Mouse (Mus musculus) stomach, embryonic 14.5 days (tissue): Measurements from ENCODE around the gene Ube2d3. TPM values are rescaled to one million over a fixed set of nuclear protein-coding genes. Genes with fewer than 3 reads are reported as not detected.
A peak's percentile ranks its signal among the peaks of the same experiment; 100 is the strongest.
"Not testable (repeated sequence)": the region's sequence is repeated elsewhere in the genome, so short reads cannot be mapped to it uniquely, and the experiment has no call there.

ENCODE experiments used
- ATAC-seq: fragments of 200-750 bp; cut with Nextera tagmentation; 2 replicates; pipeline ENCODE4 v1.8.0; 2017; ENCODE audit warnings: low read depth, moderate TSS enrichment; ENCODE audit not compliant: insufficient number of reproducible peaks, insufficient read depth, low FRiP score
- H3K27ac ChIP-seq: fragments of 300-500 bp; sonication (generic); 2 replicates; pipeline ENCODE4 v1.5.1; 2014; ENCODE audit warnings: mild to moderate bottlenecking, low read length, moderate library complexity, mixed read lengths
- H3K27me3 ChIP-seq: fragments of 300-500 bp; sonication (generic); 2 replicates; pipeline ENCODE4 v1.6.1; 2014; ENCODE audit warnings: low read length, control low read depth, mixed read lengths; ENCODE audit not compliant: control insufficient read depth, insufficient read depth
- H3K36me3 ChIP-seq: fragments of 300-500 bp; sonication (generic); 2 replicates; pipeline ENCODE4 v1.6.1; 2014; ENCODE audit warnings: mild to moderate bottlenecking, control low read depth, low read length, moderate library complexity, mixed read lengths; ENCODE audit not compliant: control insufficient read depth, insufficient read depth
- H3K4me1 ChIP-seq: fragments of 300-500 bp; sonication (generic); 2 replicates; pipeline ENCODE4 v1.6.1; 2014; ENCODE audit warnings: low read length, control low read depth, mixed read lengths; ENCODE audit not compliant: control insufficient read depth, insufficient read depth
- H3K4me2 ChIP-seq: fragments of 300-500 bp; sonication (generic); replicated peaks from 2 replicates; pipeline ENCODE4 v1.6.1; 2014; ENCODE audit warnings: low read depth, low read length, control low read depth
- H3K4me3 ChIP-seq: fragments of 300-500 bp; sonication (generic); 2 replicates; pipeline ENCODE4 v1.5.1; 2014; ENCODE audit warnings: low read depth, low read length, control low read depth
- H3K9ac ChIP-seq: fragments of 300-500 bp; sonication (generic); replicated peaks from 2 replicates; pipeline ENCODE4 v1.6.1; 2014; ENCODE audit warnings: low read depth, mild to moderate bottlenecking, control low read depth, low read length, moderate library complexity, mixed read lengths
- H3K9me3 ChIP-seq: fragments of 300-500 bp; sonication (generic); 2 replicates; pipeline ENCODE4 v1.6.1; 2016; ENCODE audit warnings: low read depth, low read length, control low read depth; ENCODE audit not compliant: control insufficient read depth
- WGBS: fragments of 180-500 bp; shearing (Covaris S2); extraction: QIAGEN DNeasy Blood & Tissue Kit; methylation state at CpG from one replicate; pipeline ENCODE4 v1.1.7; 2014; 5-methylcytosine and 5-hydroxymethylcytosine counted together
- polyA plus RNA-seq: library from polyadenylated mRNA; unstranded; fragments of >200 nt; fragmentation: Nextera tagmentation; extraction: Ambion mirVana; gene quantifications from 2 replicates; pipeline ENCODE4 v1.2.1, GENCODE M21; 2014

Gene Ube2d3
- polyA plus RNA-seq, 1 experiment from 2014 or later, result 519 TPM

DNA sequence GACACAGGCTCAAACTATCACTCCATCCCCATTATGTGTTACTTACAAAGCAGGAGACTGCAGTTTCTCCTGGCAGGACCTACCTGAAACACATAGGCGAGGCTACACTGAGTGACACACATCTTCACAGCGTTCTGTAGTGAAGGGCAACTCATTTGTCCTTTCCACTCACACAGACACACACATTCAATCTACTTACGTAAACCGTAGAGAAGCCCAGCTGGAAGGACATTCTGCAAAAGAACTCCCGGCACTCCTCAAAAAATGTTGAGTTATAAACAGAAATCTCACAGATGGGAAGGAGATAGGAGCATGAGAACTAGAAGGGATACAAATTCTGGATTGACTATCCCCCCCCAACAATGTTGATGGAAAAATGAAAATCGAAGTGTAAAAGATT lies 38.3 kb downstream of the Ube2d3 start:
- H3K4me1 ChIP-seq, result 0 out of 2 replicates have a peak, but pooled peaks cover 5% of the 10 kb centered on the region
- no peak overlapping the region for H3K4me3 ChIP-seq
- H3K27me3 ChIP-seq, result no peaks in the 10 kb centered on the region
- H3K4me2 ChIP-seq, result no peak overlapping the region
- 49% methylated on average over 6 of the region's 6 CpGs for WGBS
- ATAC-seq, result no peak
- H3K9me3 ChIP-seq, result no peaks in the 10 kb centered on the region
- H3K9ac ChIP-seq, result no peak overlapping the region
- no peak overlapping the region for H3K27ac ChIP-seq
- H3K36me3 ChIP-seq, result no peaks in the 10 kb centered on the region

DNA sequence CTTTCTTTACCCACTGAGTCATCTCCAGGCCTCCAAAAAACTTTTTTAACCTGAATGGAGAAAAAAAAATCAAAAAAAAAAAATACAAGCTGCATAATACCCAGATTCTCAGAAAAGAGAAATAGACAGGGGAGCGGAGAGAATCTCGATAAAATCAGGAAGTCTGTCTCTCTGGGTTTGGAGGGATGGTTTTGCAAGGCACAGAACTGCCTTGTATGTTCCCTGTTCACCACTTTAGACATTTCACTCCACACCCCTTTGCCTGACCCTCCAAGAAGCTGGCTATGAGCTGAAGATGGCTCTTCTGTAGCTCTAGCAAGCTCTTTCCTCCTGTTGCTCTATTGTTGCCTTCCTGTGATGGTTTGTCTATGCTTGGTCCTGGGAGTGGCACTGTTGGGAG lies 39.0 kb downstream of the Ube2d3 start:
- Histone ChIP-seq H3K36me3 (no peaks in the 10 kb centered on the region), H3K4me2 (no peak overlapping the region), H3K9me3 (no peaks in the 10 kb centered on the region), H3K27me3 (no peaks in the 10 kb centered on the region), H3K9ac (no peak overlapping the region), H3K27ac (no peak overlapping the region), H3K4me1 (0 out of 2 replicates have a peak, but pooled peaks cover 5% of the 10 kb centered on the region), H3K4me3 (no peak overlapping the region)
- ATAC-seq, result no peak
- WGBS, result 79% methylated on average over 2 of the region's 2 CpGs

DNA sequence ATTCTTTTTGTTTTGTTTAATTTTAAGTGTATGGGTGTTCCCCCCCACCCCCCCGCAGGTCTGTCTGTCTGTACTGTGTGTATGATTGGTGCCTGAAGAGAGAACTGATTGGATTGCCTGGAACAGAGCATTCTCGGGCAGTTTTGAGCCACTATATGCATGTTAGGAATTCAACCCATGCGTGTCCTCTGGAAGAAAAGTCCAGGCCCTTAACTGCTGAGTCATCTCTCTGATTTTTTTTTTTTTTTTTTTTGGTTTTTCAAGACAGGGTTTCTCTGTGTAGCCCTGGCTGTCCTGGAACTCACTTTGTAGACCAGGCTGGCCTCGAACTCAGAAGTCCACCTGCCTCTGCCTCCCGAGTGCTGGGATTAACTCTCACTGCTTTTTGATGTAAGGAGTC lies 41.1 kb downstream of the Ube2d3 start:
- not testable (repeated sequence) for H3K4me1 ChIP-seq, H3K36me3 ChIP-seq, ATAC-seq, H3K9me3 ChIP-seq, H3K27me3 ChIP-seq, H3K4me2 ChIP-seq, H3K27ac ChIP-seq, H3K9ac ChIP-seq, H3K4me3 ChIP-seq
- 82% methylated on average over 5 of the region's 5 CpGs for WGBS

DNA sequence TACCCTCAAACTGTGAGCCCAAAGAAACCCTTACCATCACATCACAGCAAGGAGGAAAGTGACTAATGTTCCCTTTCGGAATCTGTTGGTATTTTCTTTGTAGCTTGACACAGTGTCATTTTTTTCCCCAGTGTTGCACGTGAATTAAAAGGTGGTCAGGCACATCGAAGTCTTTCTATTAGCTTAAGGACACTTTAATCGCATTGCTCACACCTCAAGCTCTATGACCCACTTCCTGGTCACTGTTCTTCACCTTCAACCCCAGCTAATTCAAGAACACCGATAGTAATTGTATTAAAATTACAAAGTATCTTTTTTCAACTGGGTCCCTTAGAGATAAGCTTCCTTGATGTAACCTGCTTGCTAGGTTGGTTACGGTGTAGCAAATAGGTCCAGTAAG lies 42.8 kb downstream of the Ube2d3 start:
- Histone ChIP-seq H3K36me3 (no peaks in the 10 kb centered on the region), H3K4me1 (0 out of 2 replicates have a peak, but pooled peaks cover 5% of the 10 kb centered on the region), H3K4me3 (no peak overlapping the region), H3K27ac (no peak overlapping the region), H3K4me2 (no peak overlapping the region), H3K9ac (no peak overlapping the region), H3K27me3 (no peaks in the 10 kb centered on the region), H3K9me3 (no peaks in the 10 kb centered on the region)
- 86% methylated on average over 6 of the region's 6 CpGs for WGBS
- no peak for ATAC-seq

DNA sequence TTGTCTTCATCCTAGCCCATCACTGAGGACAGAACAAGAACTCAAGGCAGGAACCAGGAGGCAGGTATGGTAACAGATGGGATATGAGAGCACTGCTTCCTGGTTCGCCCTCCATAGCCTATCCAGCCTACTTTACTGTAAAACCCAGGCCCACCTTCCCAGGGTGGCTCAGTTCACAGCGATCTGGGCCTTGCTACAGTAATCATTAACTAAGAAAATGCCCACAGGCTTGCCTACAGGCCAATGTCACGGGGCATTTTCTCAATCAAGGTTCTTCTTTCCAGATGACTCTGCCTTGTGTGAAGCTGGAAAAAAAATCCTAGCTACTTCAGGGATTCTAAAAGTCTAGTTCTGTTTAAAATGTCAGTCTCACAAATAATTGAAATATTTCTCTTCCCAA lies 43.7 kb downstream of the Ube2d3 start:
- Histone ChIP-seq H3K4me2 (no peak overlapping the region), H3K4me1 (no peaks in the 10 kb centered on the region), H3K9me3 (no peaks in the 10 kb centered on the region), H3K27me3 (no peaks in the 10 kb centered on the region), H3K4me3 (no peak overlapping the region), H3K36me3 (no peaks in the 10 kb centered on the region), H3K27ac (no peak overlapping the region), H3K9ac (no peak overlapping the region)
- WGBS, result 71% methylated on average over 3 of the region's 3 CpGs
- ATAC-seq, result no peak

DNA sequence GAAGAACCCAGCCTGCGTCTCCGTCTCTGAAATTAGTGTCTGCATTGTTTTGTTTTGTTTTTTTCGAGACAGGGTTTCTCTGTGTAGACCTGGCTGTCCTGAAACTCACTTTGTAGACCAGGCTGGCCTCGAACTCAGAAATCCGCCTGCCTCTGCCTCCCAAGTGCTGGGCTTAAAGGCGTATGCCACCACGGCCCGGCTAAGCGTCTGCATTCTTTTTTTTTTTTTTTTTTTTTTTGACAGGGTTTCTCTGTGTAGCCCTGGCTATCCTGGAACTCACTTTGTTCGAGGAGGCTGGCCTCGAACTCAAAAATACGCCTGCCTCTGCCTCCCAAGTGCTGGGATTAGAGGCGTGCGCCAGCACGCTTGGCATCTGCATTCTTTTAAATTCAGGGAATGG lies 46.7 kb downstream of the Ube2d3 start:
- H3K27me3 ChIP-seq, H3K4me1 ChIP-seq, H3K9ac ChIP-seq, H3K36me3 ChIP-seq, H3K9me3 ChIP-seq, ATAC-seq, H3K27ac ChIP-seq: not testable (repeated sequence)
- 88% methylated on average over 15 of the region's 15 CpGs for whole genome bisulfite sequencing
- H3K4me3 ChIP-seq, result 0 out of 2 replicates have a peak overlapping the region, but pooled peaks have one; percentile 61
- peak overlapping the region; percentile 94; the same call in 1 of the 2 replicates for H3K4me2 ChIP-seq

DNA sequence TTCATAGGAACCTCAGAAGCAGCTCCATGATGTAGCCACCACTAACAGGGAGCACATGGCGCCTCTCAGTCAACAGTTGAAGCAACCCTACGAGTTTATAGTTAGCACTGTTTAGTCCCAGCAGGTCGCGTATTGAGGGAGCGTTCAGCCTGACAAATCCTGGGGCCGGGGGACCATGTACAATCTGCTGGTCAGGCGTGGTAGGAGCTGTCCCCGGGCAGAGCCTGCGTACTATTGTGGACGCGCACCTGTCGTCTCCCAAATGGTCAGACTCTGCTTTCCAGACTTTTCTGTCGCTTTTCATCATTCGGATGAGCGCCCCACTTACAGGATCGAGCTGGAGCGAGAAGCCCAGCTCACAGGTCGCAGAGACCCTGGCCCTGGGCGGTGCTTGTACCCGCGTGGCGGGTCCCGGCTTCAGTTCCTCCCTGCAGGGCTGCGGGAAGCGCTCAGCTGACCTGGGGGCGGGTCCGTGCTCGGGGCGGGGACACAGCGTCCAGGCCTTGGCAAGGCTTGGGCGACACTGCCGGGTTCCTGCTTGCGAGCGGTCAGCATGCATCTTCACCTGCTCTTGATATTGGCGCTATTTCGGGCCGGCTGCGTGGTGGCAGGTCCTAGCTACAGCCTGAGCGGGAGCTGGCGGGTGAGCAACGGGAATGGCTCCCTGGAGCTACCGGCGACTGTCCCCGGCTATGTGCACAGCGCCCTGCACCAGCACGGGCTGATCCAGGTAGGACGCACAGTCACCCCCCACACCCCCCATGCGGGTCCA lies 47.4 kb downstream of the Ube2d3 start, which contains the start of gene Manba:
Gene Manba, plus strand, starts transcription at position 484 of the 772 bp plus-strand sequence.
- H3K27me3 ChIP-seq, result no peaks in the 10 kb centered on the region
- peak; percentile 88 for ATAC-seq
- H3K9me3 ChIP-seq, result no peaks in the 10 kb centered on the region
- no peak within 1 kb of the TSS for H3K27ac ChIP-seq
- peak within 1 kb of the TSS; percentile 33 for H3K9ac ChIP-seq
- no peaks in the 10 kb centered on the region for H3K36me3 ChIP-seq
- H3K4me3 ChIP-seq, result peak within 1 kb of the TSS; percentile 61
- WGBS, result 2% methylated on average over 48 of the region's 48 CpGs
- H3K4me2 ChIP-seq, result peak within 1 kb of the TSS; percentile 94
- no peaks in the 10 kb centered on the region for H3K4me1 ChIP-seq

DNA sequence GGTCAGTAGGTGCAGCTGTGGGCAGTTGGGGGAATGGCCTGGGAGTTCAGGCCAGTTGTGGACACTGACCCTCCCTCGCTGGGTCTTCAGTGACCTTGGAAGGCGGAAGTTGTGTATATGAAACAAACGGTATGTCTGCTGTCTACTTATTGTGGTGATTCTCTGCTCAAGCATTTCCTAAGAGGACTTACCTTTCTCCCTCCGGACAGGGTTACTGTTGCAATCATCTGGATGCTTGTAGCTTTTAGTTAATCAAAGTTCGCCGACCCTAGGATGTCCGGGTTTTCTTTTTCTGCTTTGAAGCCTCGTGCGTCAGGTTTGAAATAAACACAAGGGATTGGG lies 47.9 kb downstream of the Ube2d3 start:
- ATAC-seq, result no peak
- WGBS, result 4% methylated on average over 9 of the region's 9 CpGs
- H3K9me3 ChIP-seq, result no peaks in the 10 kb centered on the region
- no peaks in the 10 kb centered on the region for H3K27me3 ChIP-seq
- H3K4me2 ChIP-seq, result peak overlapping the region; percentile 94
- no peaks in the 10 kb centered on the region for H3K4me1 ChIP-seq
- no peaks in the 10 kb centered on the region for H3K36me3 ChIP-seq
- H3K4me3 ChIP-seq, result peak overlapping the region; percentile 61
- no peak overlapping the region for H3K27ac ChIP-seq
- H3K9ac ChIP-seq, result peak overlapping the region; percentile 33

DNA sequence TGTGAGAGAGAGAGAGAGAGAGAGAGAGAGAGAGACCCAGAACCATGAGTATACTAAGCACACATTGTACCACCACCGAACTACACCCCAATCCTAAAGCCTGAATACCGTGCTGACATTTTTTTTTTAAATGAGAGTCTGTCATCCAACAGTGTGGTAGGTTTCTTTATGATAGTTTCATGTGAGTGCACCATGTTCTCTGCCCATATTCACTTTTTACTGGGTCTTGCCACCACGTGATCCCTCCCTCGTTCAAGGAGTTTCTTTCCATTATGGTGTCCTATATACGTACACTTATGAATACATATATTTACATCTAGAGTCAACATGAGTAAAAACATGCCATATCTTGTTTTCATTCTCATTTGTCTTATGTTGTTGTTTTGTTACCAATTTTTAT lies 48.4 kb downstream of the Ube2d3 start:
- 76% methylated on average over 5 of the region's 5 CpGs for WGBS
- Histone ChIP-seq H3K36me3 (no peaks in the 10 kb centered on the region), H3K9ac (no peak overlapping the region), H3K9me3 (no peaks in the 10 kb centered on the region), H3K4me2 (peak overlapping the region; percentile 94), H3K4me3 (peak overlapping the region; percentile 61; the same call in 1 of the 2 replicates), H3K4me1 (no peaks in the 10 kb centered on the region), H3K27ac (no peak overlapping the region), H3K27me3 (no peaks in the 10 kb centered on the region)
- ATAC-seq, result no peak
